Mouse (Mus musculus) cerebral cortex, adult 2 months (tissue): ENCODE results near the gene Tpk1.

Experiments used
- WGBS: fragments of 180-500 bp; shearing (Covaris S2); methylation state at CpG from one replicate; pipeline ENCODE4 v1.1.7; 2018; 5-methylcytosine and 5-hydroxymethylcytosine counted together

Tpk1 gene

DNA sequence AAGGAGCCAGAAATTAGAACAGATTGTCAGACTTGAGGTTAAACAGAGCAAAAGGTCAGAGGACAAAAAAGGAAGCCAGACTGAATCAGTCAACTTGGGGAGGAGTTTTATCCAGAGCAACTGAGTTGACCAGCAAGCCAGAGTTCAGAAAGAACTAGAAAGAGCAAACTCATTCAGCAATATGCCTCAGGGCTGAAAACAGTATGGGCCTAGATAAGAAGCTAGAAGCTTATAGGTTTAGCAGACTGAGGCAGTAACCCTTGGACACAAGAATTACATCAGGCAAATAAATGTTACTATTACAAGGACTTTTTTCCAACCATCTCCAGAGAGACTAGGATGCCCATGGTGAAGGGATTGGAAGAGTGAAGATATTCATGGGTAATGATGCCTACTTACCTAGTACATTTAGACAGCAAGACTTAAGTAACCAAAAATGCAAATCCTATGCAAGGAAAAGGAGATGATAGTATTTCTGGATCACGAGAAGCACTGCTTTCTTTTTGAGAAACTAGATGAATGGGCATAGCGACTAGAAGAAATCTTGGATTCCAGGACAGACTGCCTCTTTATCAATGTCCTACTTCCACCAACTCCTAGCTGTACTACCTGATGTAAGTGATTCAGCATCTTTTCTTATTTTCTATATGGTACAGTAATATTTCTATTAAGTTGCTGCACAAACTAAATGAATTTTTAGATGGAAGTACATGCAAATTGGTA lies 149.3 kb downstream of the Tpk1 start:
- WGBS = 60% methylated on average over 2 of the region's 2 CpGs

DNA sequence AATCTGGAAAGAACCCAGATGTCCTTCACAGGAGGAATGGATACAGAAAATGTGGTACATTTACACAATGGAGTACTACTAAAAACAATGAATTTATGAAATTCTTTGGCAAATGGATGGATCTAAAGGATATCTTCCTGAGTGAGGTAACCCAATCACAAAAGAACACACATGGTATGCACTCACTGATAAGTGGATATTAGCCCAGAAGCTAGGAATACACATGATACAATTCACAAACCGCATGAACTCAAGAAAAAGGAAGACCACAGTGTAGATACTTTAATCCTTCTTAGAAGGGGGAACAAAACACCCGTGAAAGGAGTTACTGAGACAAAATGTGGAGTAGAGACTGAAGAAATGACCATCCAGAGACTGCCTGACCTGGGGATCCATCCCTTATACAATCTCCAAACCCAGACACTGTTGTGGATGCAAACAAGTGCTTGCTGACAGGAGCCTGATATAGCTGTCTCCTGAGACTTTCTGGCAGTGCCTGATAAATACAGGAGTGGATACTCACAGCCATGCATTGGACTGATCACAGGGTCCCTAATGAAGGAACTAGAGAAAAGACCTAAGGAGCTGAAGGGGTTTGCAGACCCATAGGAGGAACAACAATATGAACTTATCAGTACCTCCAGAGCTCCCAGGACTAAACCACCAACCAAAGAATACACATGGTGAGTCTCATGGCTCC lies 159.2 kb downstream of the Tpk1 start:
- 89% methylated on average over 2 of the region's 2 CpGs for WGBS

DNA sequence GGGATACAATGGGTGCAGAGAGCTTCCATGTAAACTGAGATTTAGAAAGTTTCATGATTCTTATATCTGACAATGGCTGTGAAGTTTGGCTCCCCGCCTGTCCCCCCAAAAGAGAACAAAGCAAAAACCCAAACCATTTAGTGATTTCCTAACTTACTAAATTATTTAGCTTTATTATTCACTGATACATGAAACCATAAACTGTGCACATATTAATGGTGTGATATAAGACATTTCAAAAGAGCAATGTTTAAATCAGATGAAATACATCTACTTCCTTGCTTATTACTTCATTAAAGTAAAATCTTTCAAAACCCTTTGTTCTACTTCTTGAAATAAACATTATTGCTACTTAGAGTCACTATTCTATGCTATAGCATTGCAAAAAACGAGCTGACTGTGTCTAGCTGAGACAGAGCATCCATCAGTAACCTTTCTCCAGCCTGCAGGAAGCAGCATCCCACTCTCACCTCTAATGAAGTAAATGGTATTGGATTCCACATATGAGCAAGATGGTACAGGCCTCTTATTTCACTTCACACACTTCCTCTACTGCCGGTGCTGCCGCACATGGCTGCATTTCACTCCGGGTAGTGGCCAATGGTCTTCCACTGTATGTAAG lies 161.4 kb downstream of the Tpk1 start:
- WGBS = 91% methylated on average over 5 of the region's 5 CpGs

DNA sequence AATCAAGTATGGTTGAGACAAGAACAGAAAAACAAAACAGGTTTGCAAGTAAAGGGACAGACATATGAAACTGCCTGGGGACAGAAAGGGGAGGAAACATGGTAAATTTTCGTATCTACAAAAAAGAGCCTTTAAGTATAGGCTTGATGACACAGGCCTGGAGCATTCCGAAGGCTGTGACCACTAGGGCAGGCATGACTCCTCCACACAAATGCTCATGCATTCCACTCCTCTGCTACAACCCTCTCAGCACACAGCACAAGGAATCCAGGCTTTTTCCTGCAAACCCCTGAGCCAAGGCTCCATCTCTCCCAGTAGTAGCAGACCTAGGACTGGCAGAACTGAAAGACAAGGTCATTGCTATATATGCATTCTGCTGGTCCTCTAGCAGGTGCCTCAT lies 179.4 kb downstream of the Tpk1 start:
- 95% methylated on average over 2 of the region's 2 CpGs for WGBS

DNA sequence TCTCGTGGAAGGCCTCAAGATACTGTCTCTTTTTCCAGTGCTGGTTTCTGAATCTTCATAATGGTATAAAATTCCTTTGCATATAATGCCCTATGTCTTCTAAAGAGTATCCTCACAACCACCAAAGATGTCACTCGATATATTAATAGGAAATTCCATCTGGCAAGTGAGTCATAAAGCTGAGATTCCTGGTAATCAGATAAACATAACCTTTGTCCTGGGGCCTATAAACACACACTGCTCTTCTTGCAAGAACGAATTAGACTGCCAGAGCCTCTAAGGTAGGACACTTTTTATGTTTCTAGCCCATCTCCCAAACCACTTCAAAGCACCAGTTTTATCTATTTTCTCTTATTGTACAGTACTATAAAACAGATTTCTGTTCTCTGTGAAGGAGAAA lies 185.4 kb downstream of the Tpk1 start:
- 75% methylated on average over 3 of the region's 3 CpGs for WGBS

DNA sequence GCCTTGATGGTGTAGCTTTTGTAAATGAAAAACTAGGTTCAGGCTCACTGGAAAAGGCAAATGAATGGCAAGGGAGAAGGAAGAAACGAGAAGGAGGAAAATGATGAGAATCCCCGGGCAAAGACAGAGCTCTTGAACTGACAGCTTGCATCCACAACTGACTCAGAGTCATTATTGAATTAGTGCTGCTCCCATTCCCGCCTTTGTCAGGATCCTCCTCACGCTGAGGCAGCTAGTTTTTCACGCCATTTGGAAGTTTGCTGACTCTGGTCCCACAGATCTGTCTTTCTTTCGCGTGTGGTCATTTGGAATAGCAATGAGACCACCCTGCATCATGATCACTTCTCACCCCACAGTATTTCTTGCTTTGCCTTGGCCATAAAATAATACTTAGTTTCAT lies 187.3 kb downstream of the Tpk1 start:
- 74% methylated on average over 7 of the region's 7 CpGs for WGBS

DNA sequence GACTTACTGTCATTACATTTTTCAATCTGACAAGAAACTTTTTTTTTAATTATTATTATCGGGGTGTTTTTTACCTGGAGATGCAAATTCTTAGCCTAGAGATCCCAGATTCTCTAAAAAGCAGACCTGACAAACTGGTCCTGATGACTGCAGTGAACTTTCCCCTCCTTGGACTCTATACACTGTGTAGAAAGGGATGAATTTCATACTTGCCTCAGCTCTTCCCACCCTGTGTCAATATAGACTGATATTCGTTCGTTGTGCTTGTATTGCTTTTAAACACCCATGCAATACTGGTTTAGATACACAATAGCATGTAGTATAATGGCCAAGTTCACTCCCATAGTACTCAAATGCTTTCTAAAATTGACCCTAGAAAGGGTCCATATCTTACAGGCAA lies 189.7 kb downstream of the Tpk1 start:
- WGBS = 92% methylated on average over 3 of the region's 3 CpGs

DNA sequence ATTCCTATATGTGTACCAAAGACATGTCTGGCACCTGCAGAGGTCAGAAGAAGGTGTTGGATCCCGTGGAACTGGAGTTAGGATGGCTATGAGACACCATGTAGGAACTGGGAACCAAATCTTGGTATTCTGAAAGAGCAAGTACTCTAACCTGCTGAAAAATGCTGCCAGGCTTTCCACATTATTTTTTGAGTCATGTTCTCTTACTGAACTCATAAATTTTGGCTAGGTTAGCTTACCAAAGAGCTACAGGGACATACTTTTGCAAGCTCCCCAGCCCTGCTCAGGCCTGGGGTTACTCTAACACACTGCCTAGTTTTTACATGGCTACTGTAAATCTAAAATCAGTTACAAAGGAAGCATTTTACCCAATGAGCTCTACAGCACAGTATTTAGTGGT lies 194.5 kb downstream of the Tpk1 start:
- WGBS = 86% methylated on average over 1 of the region's 1 CpGs

DNA sequence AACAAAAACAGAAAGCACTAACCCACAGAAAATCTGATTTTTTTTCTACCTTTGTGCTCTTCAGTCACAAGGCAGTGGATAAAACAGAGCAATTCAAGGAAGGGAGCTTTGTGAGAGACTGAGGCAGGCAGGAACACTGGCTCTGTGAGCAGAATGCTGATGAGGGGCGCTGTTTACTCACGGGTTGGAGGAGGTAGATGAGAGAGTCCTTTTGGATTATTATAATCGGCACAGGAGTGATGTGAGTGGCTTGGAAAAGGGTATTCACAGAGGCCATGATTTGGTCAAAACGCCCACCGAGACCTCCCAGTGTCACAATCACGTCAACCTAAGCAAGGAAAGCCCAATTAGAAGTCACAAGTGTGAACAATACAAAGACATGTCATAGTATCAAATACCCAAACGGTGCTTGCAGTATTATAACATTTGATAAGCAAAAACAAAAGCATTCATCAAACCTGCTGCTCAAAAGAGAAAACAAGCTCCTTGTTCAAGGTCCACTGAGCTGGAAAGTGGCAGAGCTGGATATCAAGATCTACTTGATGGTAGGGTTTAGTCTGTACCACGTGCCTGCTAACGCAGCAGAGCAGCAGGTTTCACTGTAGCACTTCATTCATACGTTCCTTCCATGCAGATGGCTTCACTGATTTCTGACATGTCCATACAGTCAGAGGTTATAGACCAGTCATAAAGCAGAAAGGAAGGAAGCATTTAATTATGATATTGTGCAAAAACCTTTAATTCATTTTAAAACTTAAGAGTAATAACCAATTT lies 197.1 kb downstream of the Tpk1 start:
- 66% methylated on average over 10 of the region's 10 CpGs for WGBS

DNA sequence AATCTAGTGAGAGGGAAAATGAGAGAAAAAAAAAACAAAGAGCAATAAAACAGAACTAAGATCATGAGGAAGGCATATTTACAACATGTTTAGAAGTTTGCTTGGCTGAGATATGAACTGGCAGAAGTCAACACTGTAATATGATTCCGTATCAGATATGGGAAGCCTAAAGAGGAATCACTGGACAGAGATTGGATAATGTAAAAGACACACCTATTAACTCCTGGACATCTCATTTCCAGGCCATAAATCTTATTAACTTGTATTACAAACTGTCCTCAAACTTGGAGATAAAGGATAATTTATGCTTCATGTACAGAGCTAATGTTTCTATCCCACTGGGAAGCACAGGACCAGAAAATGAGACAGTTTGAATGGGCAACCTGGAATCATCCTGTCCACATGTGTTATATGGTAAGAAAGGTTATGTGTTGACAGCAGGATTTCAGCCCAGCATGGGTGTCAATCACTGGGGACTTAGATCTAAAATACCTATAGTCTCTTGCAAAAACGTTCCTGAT lies 203.2 kb downstream of the Tpk1 start:
- 72% methylated on average over 2 of the region's 2 CpGs for WGBS

DNA sequence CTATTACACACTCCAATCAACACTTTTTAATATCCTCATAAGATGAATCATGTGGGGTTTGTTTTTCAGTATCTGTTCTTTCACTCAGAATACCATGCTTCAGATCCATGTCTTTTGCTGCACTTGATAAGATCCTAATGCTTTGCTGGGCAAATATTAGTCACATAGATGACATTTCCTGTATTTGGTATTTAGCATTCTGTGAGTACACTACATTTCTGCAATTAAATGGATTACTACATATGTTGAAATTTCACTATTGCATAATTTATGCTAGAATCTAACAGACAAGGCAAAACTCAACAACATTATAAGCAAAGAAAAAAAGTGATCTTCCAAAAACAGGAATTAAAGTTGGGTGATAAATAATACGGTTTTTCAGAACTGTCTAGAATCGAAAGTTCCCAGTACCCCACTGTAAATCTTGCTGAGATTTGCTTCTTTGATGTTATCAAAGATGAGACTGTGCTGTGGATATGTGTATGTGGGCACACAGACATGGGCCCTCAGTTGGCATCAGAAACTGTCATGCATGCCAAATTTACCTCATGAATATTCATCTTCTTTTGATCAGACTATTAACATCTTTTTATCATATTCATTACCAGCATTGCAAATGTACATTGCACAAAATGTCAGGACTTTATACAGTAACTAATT lies 203.8 kb downstream of the Tpk1 start:
- WGBS = 64% methylated on average over 2 of the region's 2 CpGs

DNA sequence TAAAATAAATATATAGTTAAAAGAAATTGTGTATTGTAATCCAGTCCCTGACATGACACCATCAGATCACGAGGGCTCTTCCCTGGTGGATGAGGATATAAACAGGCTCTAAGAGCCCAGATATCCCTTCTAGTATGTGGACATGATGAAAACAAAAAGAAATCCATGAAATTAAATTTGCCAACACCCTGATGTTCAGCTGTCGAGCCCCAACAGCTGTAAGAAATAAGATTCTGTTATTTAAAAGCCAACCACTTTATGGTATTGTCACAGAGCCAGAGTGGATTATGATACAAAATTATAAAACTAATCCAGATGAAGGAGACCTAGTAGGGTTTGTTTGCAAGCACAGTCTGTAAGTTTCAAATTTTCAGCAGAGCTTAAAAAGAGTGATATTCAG lies 207.0 kb downstream of the Tpk1 start:
- WGBS = 89% methylated on average over 2 of the region's 2 CpGs

DNA sequence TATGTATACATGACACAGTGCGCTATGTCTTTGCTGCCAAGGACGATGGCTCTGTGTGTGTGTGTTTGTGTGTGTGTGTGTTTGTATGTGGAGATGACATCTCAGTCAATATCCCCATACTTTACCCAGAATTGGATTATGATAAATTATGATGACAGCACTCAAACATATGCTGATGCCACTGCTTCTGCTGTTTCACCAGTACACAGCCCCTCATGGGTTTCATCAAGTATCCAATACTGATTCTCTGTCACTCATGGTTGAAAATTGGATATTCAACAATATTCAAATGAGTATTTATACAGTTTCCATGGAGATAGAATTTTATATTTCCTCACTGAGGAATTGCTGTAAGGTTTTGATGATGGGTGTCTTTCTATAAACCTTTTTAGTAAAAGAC lies 208.1 kb downstream of the Tpk1 start:
- 81% methylated on average over 2 of the region's 2 CpGs for WGBS

DNA sequence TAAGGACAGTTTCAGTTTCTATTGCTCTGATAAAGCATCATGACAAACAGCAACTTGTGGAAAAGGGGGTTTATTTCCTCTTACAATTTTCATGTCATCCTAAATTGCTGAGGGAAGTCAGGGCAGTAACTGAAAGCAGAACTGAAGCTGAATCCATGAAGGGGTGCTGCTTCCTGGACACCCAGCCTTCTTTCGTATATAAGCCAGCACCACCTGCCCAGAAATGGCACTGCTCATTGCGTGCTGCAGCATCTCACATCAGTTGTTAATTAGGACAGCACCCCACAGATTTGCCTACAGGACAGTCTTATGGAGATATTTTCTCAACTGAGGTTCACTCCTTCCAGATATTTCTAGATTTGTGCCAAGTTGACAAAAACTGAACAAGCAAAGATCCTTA lies 216.6 kb downstream of the Tpk1 start:
- 65% methylated on average over 2 of the region's 2 CpGs for WGBS

DNA sequence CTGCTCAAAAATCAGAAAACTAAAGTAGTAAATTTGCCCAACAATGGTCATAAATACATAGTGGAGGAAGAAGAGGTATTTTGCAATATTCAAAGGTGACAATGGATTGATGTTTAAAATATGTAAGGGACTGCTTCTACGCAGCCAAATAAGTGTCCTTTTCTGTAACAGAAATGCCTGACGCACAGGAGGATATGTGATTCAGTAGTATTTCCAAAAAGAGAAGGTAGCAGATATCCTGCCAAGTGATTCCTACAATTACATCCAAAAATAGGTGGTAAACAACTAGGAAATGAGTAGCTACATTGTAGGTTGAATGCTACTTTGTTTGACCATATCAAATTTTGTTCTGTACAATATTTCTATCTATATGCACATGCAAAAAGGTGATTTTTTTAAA lies 220.2 kb downstream of the Tpk1 start:
- 70% methylated on average over 2 of the region's 2 CpGs for WGBS

DNA sequence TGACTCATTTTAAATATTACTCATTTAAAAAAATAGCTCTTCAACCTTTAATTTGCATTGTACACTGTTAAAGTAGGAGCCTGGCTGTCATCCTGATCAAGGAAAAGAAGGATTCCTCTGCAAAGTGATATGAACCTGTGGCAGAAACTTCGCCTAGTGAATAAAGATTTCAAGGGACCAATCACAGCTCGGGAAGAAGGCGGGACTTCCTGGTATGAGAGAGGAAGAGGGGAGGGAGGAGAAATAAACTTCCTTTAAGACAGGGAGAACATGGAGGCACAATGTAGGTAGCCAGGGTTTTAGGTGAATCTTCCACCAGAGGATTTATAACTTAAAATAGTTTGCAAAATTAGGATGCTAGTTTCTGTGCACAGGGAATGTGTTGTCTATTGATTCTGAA lies 223.9 kb downstream of the Tpk1 start:
- 92% methylated on average over 3 of the region's 3 CpGs for WGBS

DNA sequence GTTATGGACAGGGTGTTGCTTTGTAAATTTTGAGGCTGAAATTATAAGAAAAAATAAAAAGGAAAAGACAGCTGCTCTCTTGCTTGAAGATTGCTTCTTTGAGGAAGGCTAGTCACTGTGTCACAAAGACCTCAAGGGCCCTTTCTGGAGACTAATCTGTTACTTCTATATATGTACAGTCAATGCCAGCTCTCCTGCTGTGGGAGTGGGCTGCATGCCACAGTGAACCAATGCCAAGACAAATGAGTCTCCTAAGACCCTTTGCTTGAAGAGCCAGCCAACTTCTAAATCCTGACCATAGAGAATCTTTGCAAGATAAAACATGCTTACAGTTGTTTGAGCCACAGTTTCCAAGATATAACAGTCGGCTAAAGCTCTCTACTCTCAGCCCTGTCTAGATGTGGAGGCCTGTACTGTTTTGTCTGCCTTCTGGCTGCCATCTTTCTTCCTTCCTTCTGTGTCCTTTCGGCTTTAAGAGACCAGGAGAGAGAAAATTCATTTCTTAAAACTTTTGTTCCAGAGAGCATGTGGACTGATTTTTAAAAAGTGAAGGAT lies 230.0 kb downstream of the Tpk1 start:
- WGBS = 59% methylated on average over 2 of the region's 2 CpGs

DNA sequence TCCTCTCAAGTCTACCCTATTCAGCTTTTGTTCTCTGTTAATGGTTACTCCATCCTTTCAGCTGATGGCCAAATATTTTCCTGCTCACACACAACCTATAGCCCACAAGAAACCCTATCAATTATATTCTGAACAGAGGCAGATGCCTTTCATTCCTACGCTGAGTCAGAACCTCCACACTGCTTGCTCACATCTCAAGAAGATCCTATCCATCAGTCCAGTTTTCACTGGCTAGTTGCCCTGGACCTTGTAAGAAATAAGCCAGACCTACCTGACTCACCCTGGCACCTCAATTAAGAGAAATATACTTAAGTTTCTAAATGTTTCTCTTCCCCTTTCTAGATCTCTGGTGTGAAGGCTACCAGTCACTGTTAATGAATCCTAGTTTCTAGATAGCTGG lies 231.7 kb downstream of the Tpk1 start:
- WGBS = 96% methylated on average over 1 of the region's 1 CpGs

DNA sequence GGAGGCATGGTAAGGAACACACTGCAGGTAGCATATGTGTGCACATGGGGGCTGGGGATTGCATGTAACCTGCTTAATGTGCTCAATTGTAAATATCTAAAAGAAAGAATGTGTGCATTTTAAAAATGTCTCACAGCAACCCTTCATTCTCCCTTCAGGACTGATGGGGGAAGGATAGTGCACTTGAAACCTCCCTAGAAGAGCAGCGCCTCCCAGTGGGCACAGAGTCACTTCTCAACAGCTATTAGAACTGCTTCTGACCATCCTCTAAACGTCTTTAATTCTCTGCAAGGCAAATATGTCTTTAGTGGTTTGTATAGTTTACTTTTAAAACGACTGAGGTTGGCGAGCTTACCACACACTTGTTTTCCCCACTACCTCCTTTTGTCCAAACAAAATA lies 241.1 kb downstream of the Tpk1 start:
- 52% methylated on average over 4 of the region's 4 CpGs for WGBS

DNA sequence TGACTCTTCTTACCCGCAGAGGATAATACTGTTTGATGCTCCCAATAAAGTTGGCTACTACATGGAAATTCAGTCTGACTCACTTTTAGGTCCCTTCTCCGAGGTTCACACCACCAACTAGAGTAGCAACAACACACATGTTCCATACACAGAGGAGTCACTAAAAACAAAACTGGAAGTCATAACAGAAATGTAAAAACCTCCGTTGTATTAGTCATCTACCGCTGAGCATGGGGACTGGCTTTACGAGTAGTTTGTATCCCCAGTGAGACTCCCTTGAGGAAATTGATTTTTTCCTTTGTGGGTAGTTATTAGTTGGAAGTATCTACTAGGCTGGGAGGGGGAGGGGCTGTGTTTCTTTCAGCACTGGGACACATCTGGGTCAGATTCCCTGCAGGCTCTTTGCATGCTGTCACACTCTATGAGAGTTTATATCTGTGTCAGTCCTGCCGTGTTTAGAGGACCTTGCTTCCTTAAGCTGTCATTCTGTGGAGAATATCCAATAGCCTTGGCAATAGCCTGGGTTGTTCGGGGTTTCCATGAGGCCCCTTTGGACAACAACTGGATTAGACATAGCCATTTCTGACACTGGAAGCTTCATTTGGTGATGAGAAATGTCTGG lies 245.6 kb downstream of the Tpk1 start:
- WGBS = 77% methylated on average over 7 of the region's 7 CpGs

DNA sequence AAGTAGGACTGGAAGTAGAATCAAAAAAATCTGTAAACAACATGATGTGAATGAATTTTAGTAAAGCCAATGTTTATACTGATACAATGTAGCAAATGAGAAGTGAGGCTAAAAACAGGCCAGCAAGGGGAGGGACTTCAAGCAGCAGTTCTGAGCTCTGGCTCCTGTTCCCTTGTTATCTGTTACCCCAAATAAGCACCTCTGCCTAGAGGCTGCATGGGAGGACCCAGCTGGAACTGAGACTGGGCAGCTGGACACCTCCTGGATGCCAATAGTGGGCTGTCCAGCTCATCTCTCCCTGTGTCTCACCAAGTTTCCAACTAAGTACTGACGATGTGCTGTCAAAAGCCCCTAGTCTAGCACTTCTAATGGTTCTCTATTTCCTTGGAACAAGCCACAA lies 257.1 kb downstream of the Tpk1 start:
- WGBS = 86% methylated on average over 1 of the region's 1 CpGs
